In genomic region chr15:95525997-95526396, GRCm38 (mm10) we compare ENCODE assay signal across 9 mouse cellular contexts. TPM values are rescaled to one million over a fixed set of nuclear protein-coding genes. Genes with fewer than 3 reads are reported as not detected.
DNase-seq lines count a peak whose midpoint lies in the region; ATAC-seq and TF ChIP-seq lines count a peak whose summit lies in the region.
"Had no signal": no experiment of that assay in that cellular context is flagged by ENCODE, and none has a peak within 500 bp of the region (broad histone marks: within the 10 kb centered on the region; RNA-seq: fewer than 3 reads in every experiment).

No protein-coding gene starts in this region.

- no peaks in the 10 kb centered on the region for H3K36me3 ChIP-seq in intestine, postnatal 0 days (ENCODE audit: control insufficient read depth, insufficient read depth)
- no peaks in the 10 kb centered on the region for H3K36me3 ChIP-seq in intestine, embryonic 16.5 days (ENCODE audit: control insufficient read depth, insufficient read depth, low read length)
- H3K36me3 ChIP-seq in forebrain, postnatal 0 days (ENCODE audit: insufficient read depth) = no peaks in the 10 kb centered on the region; the same call in 1 of the 2 replicates
- no peaks in the 10 kb centered on the region for H3K36me3 ChIP-seq in limb, embryonic 11.5 days (ENCODE audit: control insufficient read depth, insufficient read depth, low read length)
- H3K36me3 ChIP-seq: heart, embryonic 13.5 days had no signal

- no peaks in the 10 kb centered on the region for H3K9me3 ChIP-seq in intestine, postnatal 0 days (ENCODE audit: control insufficient read depth)
- no peaks in the 10 kb centered on the region for H3K9me3 ChIP-seq in intestine, embryonic 16.5 days (ENCODE audit: control insufficient read depth, low read length)
- H3K9me3 ChIP-seq in forebrain, postnatal 0 days (ENCODE audit: low read length) = no peaks in the 10 kb centered on the region
- H3K9me3 ChIP-seq in limb, embryonic 11.5 days (ENCODE audit: control insufficient read depth, low read length) = no peaks in the 10 kb centered on the region
- H3K9me3 ChIP-seq: heart, embryonic 13.5 days had no signal

- ATAC-seq in intestine, postnatal 0 days = no peak
- ATAC-seq in intestine, embryonic 16.5 days = no peak
- ATAC-seq in forebrain, postnatal 0 days = no peak
- ATAC-seq in limb, embryonic 11.5 days (ENCODE audit: insufficient number of reproducible peaks, low FRiP score, low TSS enrichment, low read depth) = no peak

- no peak overlapping the region for H3K27ac ChIP-seq in intestine, postnatal 0 days (ENCODE audit: low read depth, low read length)
- H3K27ac ChIP-seq in intestine, embryonic 16.5 days (ENCODE audit: low read length) = no peak overlapping the region
- H3K27ac ChIP-seq in forebrain, postnatal 0 days (ENCODE audit: low read depth, low read length) = peak overlapping the region; percentile 42; the same call in 1 of the 2 replicates
- H3K27ac ChIP-seq in limb, embryonic 11.5 days (replicated peaks; ENCODE audit: low read depth, low read length) = no peak overlapping the region
- H3K27ac ChIP-seq: heart, embryonic 13.5 days had no signal

- H3K4me2 ChIP-seq in intestine, postnatal 0 days (replicated peaks; ENCODE audit: low read depth) = no peak overlapping the region
- H3K4me2 ChIP-seq in intestine, embryonic 16.5 days (ENCODE audit: low read depth, low read length) = no peak overlapping the region
- H3K4me2 ChIP-seq in forebrain, postnatal 0 days (ENCODE audit: low read depth) = peak overlapping the region; percentile 74
- H3K4me2 ChIP-seq in limb, embryonic 11.5 days (ENCODE audit: low read depth, severe bottlenecking) = no peak overlapping the region

- H3K4me3 ChIP-seq in intestine, postnatal 0 days (ENCODE audit: low read depth, low read length) = no peak overlapping the region
- H3K4me3 ChIP-seq in intestine, embryonic 16.5 days (ENCODE audit: low read length) = no peak overlapping the region
- H3K4me3 ChIP-seq in forebrain, postnatal 0 days (ENCODE audit: low read depth, low read length) = peak overlapping the region; percentile 83
- H3K4me3 ChIP-seq in limb, embryonic 11.5 days (ENCODE audit: low read depth, low read length) = no peak overlapping the region

- peak; percentile 68 for TF ChIP-seq CTCF in intestine, postnatal 0 days (IDR thresholded peaks at IDR 0.05; ENCODE audit: low read depth)
- peak; percentile 90 for TF ChIP-seq CTCF in forebrain, postnatal 0 days (IDR thresholded peaks at IDR 0.05; ENCODE audit: low read depth)

- H3K4me1 ChIP-seq in intestine, postnatal 0 days (replicated peaks; ENCODE audit: control insufficient read depth, insufficient read depth, low read length) = no peaks in the 10 kb centered on the region
- H3K4me1 ChIP-seq in intestine, embryonic 16.5 days (ENCODE audit: control insufficient read depth, insufficient read depth, low read length) = 0 out of 2 replicates have a peak, but pooled peaks cover 12% of the 10 kb centered on the region
- H3K4me1 ChIP-seq in forebrain, postnatal 0 days (ENCODE audit: insufficient read depth) = no peaks in the 10 kb centered on the region
- peaks cover 5% of the 10 kb centered on the region; the same call in 1 of the 2 replicates for H3K4me1 ChIP-seq in limb, embryonic 11.5 days (ENCODE audit: control insufficient read depth, insufficient read depth, low read length)

- H3K9ac ChIP-seq in intestine, postnatal 0 days (ENCODE audit: low read depth, low read length) = no peak overlapping the region
- H3K9ac ChIP-seq in intestine, embryonic 16.5 days (ENCODE audit: low read depth, low read length) = no peak overlapping the region
- H3K9ac ChIP-seq in forebrain, postnatal 0 days = peak overlapping the region; percentile 91
- H3K9ac ChIP-seq in limb, embryonic 11.5 days (ENCODE audit: low read length) = no peak overlapping the region
- H3K9ac ChIP-seq: heart, embryonic 13.5 days had no signal

- H3K27me3 ChIP-seq in intestine, postnatal 0 days (replicated peaks; ENCODE audit: control insufficient read depth, insufficient read depth, low read length) = peaks cover 32% of the 10 kb centered on the region
- H3K27me3 ChIP-seq in intestine, embryonic 16.5 days (replicated peaks; ENCODE audit: control insufficient read depth, insufficient read depth, low read length) = peaks cover 24% of the 10 kb centered on the region
- H3K27me3 ChIP-seq in forebrain, postnatal 0 days (ENCODE audit: insufficient read depth, low read length) = no peaks in the 10 kb centered on the region
- peaks cover 23% of the 10 kb centered on the region for H3K27me3 ChIP-seq in limb, embryonic 11.5 days (ENCODE audit: control insufficient read depth, insufficient read depth, low read length)

- DNase-seq in cerebellum, adult 8-10 months = peak; percentile 64
- DNase-seq in forebrain, postnatal 0 days = peak; percentile 85
- peak; percentile 70 for DNase-seq in limb, embryonic 11.5 days (ENCODE audit: low spot score)
- peak; percentile 62 for DNase-seq in right cerebral cortex, postnatal 14 days
- no peak for DNase-seq in urinary bladder, postnatal 25 days (ENCODE audit: low spot score)
- DNase-seq in B cell, adult 2 months = no peak

- WGBS in intestine, postnatal 0 days = 9% methylated on average over 5 of the region's 5 CpGs
- 10% methylated on average over 5 of the region's 5 CpGs for WGBS in intestine, embryonic 16.5 days
- 2% methylated on average over 5 of the region's 5 CpGs for WGBS in forebrain, postnatal 0 days
- WGBS in limb, embryonic 11.5 days = 12% methylated on average over 5 of the region's 5 CpGs

RNA-seq across cellular contexts. Expression of gene Nell2, which starts 2.4 kb away (rescaled TPM):
- 4.9 and 6.7 TPM in 2 replicates for polyA plus RNA-seq in intestine, postnatal 0 days (2015; fragmentation: Nextera tagmentation; extraction: Ambion mirVana)
- polyA plus RNA-seq in intestine, embryonic 16.5 days (2015; fragmentation: Nextera tagmentation; extraction: Ambion mirVana) = 8.7 and 9.5 TPM in 2 replicates
- total RNA-seq in forebrain, postnatal 0 days (2014; rRNA removed) = 303 and 327 TPM in 2 replicates
- 237 and 258 TPM in 2 replicates for polyA plus RNA-seq in forebrain, postnatal 0 days (2015; fragmentation: Nextera tagmentation; extraction: Ambion mirVana)
- polyA plus RNA-seq in limb, embryonic 11.5 days (2014; fragmentation: Nextera tagmentation; extraction: Ambion mirVana) = 3.2 and 4.2 TPM in 2 replicates

Comparison
In these comparisons a context has a peak if more than half of its experiments do, and no peak if none do; other contexts are left out.
1. DNase-seq: peak in cerebellum, adult 8-10 months (single experiment), forebrain, postnatal 0 days (single experiment), limb, embryonic 11.5 days (single experiment) and right cerebral cortex, postnatal 14 days (single experiment); none in urinary bladder, postnatal 25 days (single experiment) and B cell, adult 2 months (0 of 2).
2. RNA of gene Nell2, which starts 2.4 kb away (polyA plus RNA-seq): 237 to 258 TPM in forebrain, postnatal 0 days; 8.7 to 9.5 TPM in intestine, embryonic 16.5 days, 4.9 to 6.7 TPM in intestine, postnatal 0 days and 3.2 to 4.2 TPM in limb, embryonic 11.5 days; every median in the first group is over 10 times any median in the second.